Mouse (Mus musculus) macrophage (primary cell): ENCODE measurements around the gene Sarnp. TPM values are rescaled to one million over a fixed set of nuclear protein-coding genes. Genes with fewer than 3 reads are reported as not detected.
A peak's percentile ranks its signal among the peaks of the same experiment; 100 is the strongest.

Source experiments
- H3K27ac ChIP-seq: fragments of 350-480 bp; formaldehyde crosslinking; 2 replicates; pipeline ENCODE4 v1.9.0; 2021
- H3K36me3 ChIP-seq: fragments of 350-480 bp; formaldehyde crosslinking; 2 replicates; pipeline ENCODE4 v1.9.0; 2021; ENCODE audit errors: inconsistent target
- H3K4me3 ChIP-seq: fragments of 350-480 bp; formaldehyde crosslinking; 2 replicates; pipeline ENCODE4 v1.9.0; 2021; ENCODE audit errors: inconsistent target
- H3K79me2 ChIP-seq: fragments of 350-480 bp; formaldehyde crosslinking; 2 replicates; pipeline ENCODE4 v1.9.0; 2021; ENCODE audit errors: inconsistent target
- WGBS: methylation state at CpG from one replicate; pipeline ENCODE4 v1.1.7; 2026; ENCODE audit warnings: inconsistent platforms; ENCODE audit not compliant: missing documents; 5-methylcytosine and 5-hydroxymethylcytosine counted together
- polyA plus RNA-seq: library from polyadenylated mRNA; stranded (reverse); fragments of 250-400 nt; gene quantifications from 3 replicates; pipeline ENCODE4 v1.2.4, GENCODE M21; 2018; ENCODE audit warnings: inconsistent platforms

Gene Sarnp
- polyA plus RNA-seq, 1 experiment from 2014 or later: 146 TPM

DNA sequence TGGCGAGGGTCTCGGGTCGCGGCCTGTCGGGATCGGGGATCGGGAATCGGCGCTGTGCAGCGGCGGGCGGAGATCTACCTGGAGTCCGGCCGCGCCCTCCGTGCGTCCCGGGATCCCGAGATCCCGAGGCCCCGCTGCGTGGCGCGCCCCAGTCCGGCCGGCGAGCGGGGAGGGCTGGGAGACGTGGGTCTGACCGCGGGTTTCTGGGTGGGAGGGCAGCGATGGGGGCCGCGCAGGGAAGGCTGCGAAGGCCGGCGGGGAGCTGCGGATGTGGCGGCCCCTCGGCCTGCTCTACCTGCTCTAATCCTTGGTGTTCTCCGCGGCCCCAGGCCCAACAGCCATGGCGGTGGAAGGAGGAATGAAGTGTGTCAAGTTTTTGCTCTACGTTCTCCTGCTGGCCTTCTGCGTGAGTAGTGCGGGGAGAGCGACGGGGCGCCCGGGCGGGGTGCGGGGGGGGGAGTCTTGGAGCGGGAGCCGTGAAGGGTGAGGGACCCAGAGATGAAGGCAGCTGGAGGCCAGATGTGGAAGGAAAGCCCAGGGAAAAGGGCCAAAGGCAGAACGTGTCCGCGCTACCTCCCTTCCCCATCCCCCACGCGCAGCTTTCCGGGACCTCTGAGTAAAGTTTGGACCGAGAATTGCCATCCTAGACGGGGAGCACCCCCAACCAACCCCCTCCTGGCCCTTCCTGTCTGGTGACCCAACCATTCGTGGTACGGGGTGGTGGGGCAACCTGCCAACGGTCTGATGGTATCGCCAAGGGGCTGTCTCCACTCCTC, 93.1 kb downstream of the Sarnp start:
- peak overlapping the region; percentile 82 for H3K4me3 ChIP-seq
- peaks cover 50% of the 10 kb centered on the region for H3K79me2 ChIP-seq
- H3K27ac ChIP-seq: peak overlapping the region; percentile 81
- WGBS: 4% methylated on average over 46 of the region's 66 CpGs
- peaks cover 31% of the 10 kb centered on the region for H3K36me3 ChIP-seq

DNA sequence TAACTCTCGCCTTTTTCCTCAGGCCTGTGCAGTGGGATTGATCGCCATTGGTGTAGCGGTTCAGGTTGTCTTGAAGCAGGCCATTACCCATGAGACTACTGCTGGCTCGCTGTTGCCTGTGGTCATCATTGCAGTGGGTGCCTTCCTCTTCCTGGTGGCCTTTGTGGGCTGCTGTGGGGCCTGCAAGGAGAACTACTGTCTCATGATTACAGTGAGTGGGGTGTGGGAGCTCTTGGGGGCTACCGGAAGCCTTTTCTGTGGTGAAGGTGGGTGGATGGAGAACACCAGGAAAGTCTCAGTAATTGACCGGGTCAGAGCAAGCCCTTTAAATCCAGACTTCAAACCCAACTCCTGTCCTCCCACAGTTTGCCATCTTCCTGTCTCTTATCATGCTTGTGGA, 94.3 kb downstream of the Sarnp start:
- H3K27ac ChIP-seq: peak overlapping the region; percentile 81
- WGBS: 50% methylated on average over 6 of the region's 6 CpGs
- peak overlapping the region; percentile 82 for H3K4me3 ChIP-seq
- H3K79me2 ChIP-seq: peaks cover 50% of the 10 kb centered on the region
- peaks cover 40% of the 10 kb centered on the region for H3K36me3 ChIP-seq

DNA sequence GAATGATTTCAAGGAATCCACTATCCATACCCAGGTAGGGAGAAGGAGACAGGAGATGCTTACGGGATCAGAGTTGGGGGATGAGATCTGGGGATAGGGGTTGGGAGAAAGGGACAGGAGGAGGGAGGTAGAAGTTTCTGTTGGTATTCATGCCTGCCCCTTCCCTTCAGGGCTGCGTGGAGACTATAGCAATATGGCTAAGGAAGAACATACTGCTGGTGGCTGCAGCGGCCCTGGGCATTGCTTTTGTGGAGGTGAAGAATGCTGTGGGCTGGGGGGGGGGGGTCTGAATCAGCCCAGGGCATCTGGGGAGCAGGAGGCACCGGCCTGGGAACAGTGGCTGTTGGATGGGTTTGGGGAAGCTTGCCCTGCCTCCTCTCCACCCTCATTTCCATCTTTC, 95.1 kb downstream of the Sarnp start:
- 87% methylated on average over 3 of the region's 4 CpGs for WGBS
- no peak overlapping the region for H3K4me3 ChIP-seq

DNA sequence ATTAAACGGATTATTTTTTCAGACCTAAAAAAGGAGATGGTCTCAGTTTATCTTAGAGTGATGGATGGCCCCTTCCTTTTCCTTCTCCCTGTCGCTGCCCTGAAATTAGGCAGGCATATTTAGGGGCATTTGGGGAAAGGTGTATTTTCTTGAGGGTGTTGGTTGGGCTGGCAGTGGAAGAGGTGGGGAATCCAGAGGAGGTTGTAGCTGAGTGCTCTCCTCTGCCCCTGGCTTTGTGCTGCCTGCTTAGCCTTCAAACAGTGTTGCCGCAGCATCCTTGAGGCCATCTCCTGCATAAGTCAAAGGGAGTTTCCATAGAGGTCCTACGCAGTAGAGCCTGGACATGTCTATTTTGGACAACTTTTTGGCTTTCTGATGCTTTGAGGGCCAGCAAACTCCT, 95.7 kb downstream of the Sarnp start:
- Histone ChIP-seq H3K4me3 (no peak overlapping the region), H3K79me2 (peaks cover 50% of the 10 kb centered on the region), H3K36me3 (peaks cover 53% of the 10 kb centered on the region), H3K27ac (no peak overlapping the region)
- WGBS: 87% methylated on average over 4 of the region's 4 CpGs

More for the DNA sequence above, 95.1 kb downstream of the Sarnp start:
- peaks cover 48% of the 10 kb centered on the region for H3K36me3 ChIP-seq
- H3K79me2 ChIP-seq: peaks cover 50% of the 10 kb centered on the region
- no peak overlapping the region for H3K27ac ChIP-seq

DNA sequence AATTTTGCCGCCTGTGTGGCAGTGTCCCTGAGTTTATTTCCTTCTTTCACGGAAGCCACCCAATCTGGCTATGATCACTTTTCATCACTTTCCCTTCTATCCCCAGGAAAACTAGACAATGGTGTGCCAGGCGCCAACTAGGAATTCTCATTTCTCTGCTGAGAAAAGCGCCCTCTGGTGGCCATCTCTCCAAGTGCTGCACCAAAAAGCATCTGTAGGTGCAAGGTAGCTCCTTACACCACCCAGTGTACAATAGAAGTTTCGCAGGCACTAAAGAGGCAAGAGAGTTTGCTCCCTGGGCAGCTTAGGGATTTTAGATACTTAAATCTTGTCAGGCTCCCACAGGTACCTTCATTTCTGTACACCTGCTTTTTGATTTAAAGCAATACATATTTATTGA, 96.1 kb downstream of the Sarnp start:
- Histone ChIP-seq H3K4me3 (no peak overlapping the region), H3K27ac (no peak overlapping the region), H3K36me3 (peaks cover 57% of the 10 kb centered on the region), H3K79me2 (peaks cover 50% of the 10 kb centered on the region)
- WGBS: 35% methylated on average over 5 of the region's 5 CpGs

DNA sequence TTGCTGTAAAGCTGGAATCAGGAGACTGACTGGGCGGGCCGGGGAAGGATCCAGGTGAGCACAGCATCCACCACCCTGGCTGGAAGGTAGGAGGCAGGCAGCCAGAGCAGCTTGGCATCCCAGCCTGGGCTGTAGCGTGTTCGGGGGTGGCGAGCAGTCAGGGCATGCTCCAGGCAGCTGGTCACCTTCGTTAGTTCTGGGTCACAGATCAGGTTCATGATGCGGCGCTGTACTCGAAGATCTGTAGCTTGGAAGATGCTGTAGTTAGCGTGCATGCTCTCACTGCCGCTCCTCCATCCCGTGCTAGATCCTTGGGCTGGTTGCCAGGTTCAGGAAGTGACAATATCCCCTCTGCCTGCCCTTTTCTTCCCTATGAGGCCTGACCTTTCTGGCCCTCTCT, 96.6 kb downstream of the Sarnp start:
- Histone ChIP-seq H3K4me3 (no peak overlapping the region), H3K36me3 (peaks cover 57% of the 10 kb centered on the region), H3K27ac (no peak overlapping the region), H3K79me2 (peaks cover 50% of the 10 kb centered on the region)
- 92% methylated on average over 9 of the region's 12 CpGs for WGBS

DNA sequence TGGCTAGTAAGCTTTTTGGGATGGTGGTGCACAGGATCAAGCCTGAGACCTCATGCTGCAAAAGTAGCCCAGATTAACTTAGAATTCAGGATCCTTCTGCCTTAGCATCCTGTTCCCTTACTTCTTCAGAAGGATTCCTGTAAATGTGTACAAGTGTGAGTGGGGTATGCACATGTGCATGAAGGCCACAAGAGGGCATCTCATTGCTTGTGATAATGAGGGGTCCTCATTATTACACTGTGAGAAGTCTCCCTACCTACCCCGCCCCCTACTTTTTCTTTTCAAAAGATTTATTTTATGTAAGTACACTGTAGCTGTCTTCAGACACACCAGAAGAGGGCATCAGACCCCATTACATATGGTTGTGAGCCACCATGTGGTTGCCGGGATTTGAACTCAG, 98.4 kb downstream of the Sarnp start:
- peaks cover 57% of the 10 kb centered on the region for H3K36me3 ChIP-seq
- H3K79me2 ChIP-seq: peaks cover 41% of the 10 kb centered on the region
- 91% methylated on average over 2 of the region's 2 CpGs for WGBS
- no peak overlapping the region for H3K27ac ChIP-seq
- no peak overlapping the region for H3K4me3 ChIP-seq

DNA sequence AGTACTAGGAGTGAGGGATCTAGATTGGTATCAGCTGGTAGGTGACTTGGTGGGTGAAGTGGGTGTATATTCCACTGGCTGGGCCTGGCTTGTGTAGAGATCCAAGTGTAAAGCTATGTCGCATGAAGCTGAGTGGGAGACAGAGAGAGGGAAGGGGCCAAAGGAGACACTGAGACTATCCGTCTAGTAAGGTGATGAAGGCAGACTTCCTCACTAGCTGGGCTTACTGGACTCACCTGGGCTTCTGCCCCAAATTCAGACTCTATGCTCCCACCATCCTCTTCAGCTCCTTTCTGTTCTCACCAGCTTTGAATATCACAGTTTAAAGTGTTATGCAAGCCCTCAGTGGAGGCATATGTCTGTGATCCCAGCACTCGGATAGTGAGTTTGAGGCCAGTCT, 99.5 kb downstream of the Sarnp start:
- Histone ChIP-seq H3K79me2 (peaks cover 30% of the 10 kb centered on the region), H3K4me3 (no peak overlapping the region), H3K27ac (no peak overlapping the region), H3K36me3 (peaks cover 57% of the 10 kb centered on the region)
- WGBS: 98% methylated on average over 3 of the region's 3 CpGs

DNA sequence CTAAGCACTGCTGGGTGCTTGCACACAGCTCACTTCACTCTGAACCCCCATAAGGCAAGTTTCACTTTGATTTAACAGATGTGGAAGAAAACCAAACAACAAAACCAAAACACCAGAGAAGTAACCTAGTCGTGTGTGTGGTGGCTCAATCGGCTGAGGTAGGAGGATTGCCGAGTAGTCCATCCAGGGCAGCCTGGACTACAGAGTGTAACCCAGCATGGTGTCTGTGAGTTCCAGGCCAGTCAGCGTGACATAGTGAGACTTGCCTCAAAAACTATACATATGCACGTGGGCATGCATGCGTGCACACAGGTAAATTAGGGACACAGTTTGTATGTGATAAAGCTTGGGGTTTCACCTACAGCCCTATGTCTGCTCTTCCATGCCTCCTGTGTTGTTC, 100.3 kb downstream of the Sarnp start:
- peaks cover 52% of the 10 kb centered on the region for H3K36me3 ChIP-seq
- 93% methylated on average over 6 of the region's 6 CpGs for WGBS

DNA sequence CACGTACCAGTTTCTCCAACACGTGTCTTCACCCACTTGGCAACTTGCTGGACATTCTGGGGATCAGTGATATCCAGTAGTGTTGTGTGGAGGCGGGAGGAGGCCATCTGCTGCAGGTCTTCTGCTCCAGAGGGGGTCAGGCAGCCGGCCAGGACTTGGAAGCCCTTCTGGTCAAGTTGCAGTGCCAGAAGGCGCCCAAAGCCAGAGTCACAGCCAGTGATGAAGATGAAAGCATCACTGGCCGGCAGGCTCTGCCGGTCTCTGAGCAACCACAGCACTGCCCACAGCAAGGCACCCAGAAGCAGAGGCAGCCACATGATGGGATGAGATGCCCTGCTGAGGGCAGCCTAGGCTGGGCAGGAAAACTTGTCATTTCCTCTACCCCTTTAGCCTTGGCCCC, 101.1 kb downstream of the Sarnp start:
- Histone ChIP-seq H3K36me3 (peaks cover 46% of the 10 kb centered on the region), H3K27ac (no peak overlapping the region), H3K79me2 (peaks cover 14% of the 10 kb centered on the region; the same call in 1 of the 2 replicates), H3K4me3 (no peak overlapping the region)
- 84% methylated on average over 7 of the region's 7 CpGs for WGBS

More for the DNA sequence above, 100.3 kb downstream of the Sarnp start:
- H3K27ac ChIP-seq: no peak overlapping the region
- H3K79me2 ChIP-seq: peaks cover 23% of the 10 kb centered on the region; the same call in 1 of the 2 replicates
- no peak overlapping the region for H3K4me3 ChIP-seq

DNA sequence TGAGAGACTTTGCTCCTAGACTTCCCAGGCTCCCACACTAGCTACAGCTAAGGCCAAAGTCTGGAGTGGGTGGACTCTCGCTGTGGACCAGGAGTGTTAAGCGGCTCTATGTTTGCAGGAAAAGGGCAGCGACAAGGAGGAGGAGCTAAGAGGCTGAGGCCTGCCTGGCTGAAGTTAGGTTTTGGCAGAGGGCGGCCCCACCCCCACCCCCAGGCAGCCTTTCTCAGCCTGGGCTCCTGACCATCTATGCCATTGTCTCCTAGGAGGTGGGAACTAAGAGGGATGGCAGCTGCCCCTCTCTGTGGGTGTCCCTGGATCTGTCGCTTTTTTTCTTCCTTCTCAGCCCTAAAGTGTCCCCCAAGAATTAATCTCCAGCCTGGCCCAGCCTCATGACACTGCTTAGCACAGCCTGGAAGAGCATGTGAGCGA, 102.1 kb downstream of the Sarnp start:
- H3K27ac ChIP-seq: no peak overlapping the region
- 83% methylated on average over 6 of the region's 6 CpGs for WGBS

DNA sequence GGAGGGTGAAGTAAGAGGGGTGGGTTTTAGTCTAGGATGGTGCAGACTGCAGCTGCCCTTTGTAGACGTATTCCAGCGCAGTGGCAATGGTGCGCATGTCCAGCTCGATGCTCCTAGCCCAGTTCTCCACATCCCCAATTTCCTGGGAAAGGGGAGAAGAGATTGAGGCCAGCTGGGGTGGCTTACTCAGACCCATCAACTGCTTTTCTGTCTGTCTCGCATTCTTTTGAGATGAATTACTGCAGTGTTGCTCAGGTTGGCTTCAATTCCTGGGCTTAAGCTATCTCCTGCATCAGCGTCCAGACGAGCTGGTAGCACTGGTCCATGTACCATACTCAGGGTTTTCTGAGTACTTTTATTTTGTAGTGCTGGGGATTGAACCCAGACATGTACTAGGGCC, 102.8 kb downstream of the Sarnp start:
- no peaks in the 10 kb centered on the region for H3K79me2 ChIP-seq
- H3K36me3 ChIP-seq: peaks cover 29% of the 10 kb centered on the region
- 94% methylated on average over 7 of the region's 7 CpGs for WGBS
- H3K4me3 ChIP-seq: no peak overlapping the region
- H3K27ac ChIP-seq: no peak overlapping the region

More for the DNA sequence above, 102.1 kb downstream of the Sarnp start:
- Histone ChIP-seq H3K36me3 (peaks cover 37% of the 10 kb centered on the region), H3K4me3 (no peak overlapping the region), H3K79me2 (peaks cover 4% of the 10 kb centered on the region; the same call in 1 of the 2 replicates)

DNA sequence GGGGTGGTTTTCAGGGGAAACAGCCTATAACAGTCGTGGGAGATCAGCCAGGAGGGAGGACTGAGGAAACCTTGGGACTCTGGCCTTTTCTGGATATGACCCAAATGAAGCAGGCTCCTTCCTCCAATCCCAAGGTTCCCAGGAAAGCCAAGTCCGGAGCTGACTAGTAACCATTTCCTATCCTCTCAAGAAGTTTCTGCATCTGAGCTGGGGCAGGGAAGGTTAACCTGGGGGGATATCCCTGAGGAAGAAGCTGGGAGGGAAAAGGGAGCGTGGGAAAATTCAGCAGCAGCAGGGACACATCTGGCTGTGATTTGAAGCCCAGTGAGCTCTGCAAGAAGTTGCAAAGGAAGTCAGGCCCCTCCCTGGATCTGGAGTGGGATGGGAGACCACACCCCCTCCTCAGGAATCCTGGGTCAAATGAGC, 103.6 kb downstream of the Sarnp start:
- Histone ChIP-seq H3K36me3 (peaks cover 23% of the 10 kb centered on the region), H3K79me2 (no peaks in the 10 kb centered on the region), H3K4me3 (no peak overlapping the region), H3K27ac (no peak overlapping the region)
- WGBS: 90% methylated on average over 3 of the region's 3 CpGs

DNA sequence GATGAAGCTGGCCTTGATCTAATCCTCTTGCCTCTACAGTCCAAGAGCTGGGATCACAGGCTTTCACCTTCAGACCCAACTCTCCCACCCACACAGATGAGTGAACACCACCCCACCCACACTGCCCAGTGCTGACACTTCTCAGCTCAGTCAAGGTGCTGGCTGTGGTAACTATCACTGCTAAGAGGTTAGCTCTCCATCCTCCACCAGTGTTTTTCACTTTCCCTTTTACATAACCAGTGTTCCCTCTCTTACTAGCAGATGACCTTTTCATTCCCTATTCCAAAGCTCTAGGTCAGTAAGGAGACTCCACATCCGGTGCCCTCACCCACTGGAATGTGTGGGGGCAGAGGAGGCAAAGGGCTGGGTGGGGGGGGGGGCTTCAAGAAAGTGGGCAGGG, 104.1 kb downstream of the Sarnp start:
- H3K4me3 ChIP-seq: no peak overlapping the region
- 100% methylated on average over 1 of the region's 1 CpGs for WGBS
- H3K27ac ChIP-seq: no peak overlapping the region
- H3K36me3 ChIP-seq: peaks cover 19% of the 10 kb centered on the region
- H3K79me2 ChIP-seq: no peaks in the 10 kb centered on the region

DNA sequence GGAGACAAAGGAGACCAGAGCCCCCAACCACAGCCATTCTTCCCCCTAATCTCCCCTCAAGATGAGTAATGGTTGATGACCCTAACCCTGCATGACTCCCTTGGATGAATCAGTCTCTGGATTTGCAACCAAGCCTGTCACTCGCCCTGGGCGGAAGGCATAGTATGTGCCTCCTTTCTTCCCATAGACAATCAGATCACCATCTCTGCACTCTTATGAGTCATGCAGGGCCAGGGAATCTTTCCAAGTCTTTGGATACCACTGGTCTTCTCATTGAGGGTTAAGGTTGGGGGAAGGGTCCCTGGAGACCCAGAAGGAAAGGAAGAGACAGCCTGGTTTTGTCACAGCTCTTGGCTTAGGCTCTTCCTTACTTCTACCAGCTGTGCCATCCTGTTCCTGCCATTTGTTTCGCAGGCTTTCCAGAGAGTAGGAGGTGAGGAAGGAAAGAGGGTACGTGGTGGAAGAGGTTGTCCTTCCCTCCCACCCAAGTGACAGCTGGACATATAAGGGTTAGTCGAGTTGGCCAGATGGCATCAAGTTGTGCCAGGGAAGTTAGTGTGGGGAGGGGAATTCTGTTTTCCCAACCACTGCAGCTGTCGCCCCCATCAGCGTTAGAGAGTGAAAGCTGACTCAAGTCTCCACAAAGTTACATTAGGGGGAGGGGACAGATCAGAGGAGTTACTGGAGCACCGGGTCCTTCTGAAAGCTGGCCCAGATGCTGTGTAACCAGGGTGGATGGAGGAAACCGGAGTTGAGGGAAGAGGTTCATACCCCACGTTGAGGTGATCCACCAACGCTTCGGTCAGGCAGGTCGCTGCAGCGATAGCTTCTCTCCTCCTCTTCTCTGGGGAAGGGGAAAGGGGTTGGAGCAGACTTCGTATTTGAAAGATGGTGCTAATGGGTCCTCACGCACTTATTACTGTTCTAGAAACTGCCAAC, 105.0 kb downstream of the Sarnp start:
- H3K36me3 ChIP-seq: peaks cover 10% of the 10 kb centered on the region
- no peak overlapping the region for H3K27ac ChIP-seq
- WGBS: 79% methylated on average over 16 of the region's 16 CpGs
- peak overlapping the region; percentile 49; the same call in 1 of the 2 replicates for H3K4me3 ChIP-seq
- H3K79me2 ChIP-seq: no peaks in the 10 kb centered on the region
